Mouse (Mus musculus): Measurements from ENCODE around the gene Prmt3. TPM values are rescaled to one million over a fixed set of nuclear protein-coding genes. Genes with fewer than 3 reads are reported as not detected.

Prmt3 gene
- polyA plus RNA-seq (2015; fragmentation: Nextera tagmentation; extraction: Ambion mirVana), result 46.0 and 46.8 TPM in 2 replicates

- WGBS, result under 1% methylated on average over 91 of the region's 92 CpGs
- peak; percentile 95 for ATAC-seq (ENCODE audit: insufficient number of reproducible peaks, low FRiP score, low TSS enrichment, low read depth)
- no peaks in the 10 kb centered on the region for H3K27me3 ChIP-seq
- peak within 1 kb of the TSS; percentile 82 for H3K27ac ChIP-seq (replicated peaks)
- H3K36me3 ChIP-seq, result peaks cover 8% of the 10 kb centered on the region
- H3K4me1 ChIP-seq, result peaks cover 12% of the 10 kb centered on the region; the same call in 1 of the 2 replicates
- H3K9me3 ChIP-seq (replicated peaks), result no peaks in the 10 kb centered on the region
- peak within 1 kb of the TSS; percentile 81 for H3K4me2 ChIP-seq (replicated peaks)
- H3K4me3 ChIP-seq (replicated peaks), result peak within 1 kb of the TSS; percentile 72
- H3K9ac ChIP-seq, result peak within 1 kb of the TSS; percentile 55
These were observed at the start of gene Prmt3 for GRCm38 (mm10) chr7:49778114-49778901. Gene Prmt3, plus strand, starts transcription at chr7:49778346.

GRCm38 (mm10) chr7:49734342-49734741, 43.8 kb upstream of the Prmt3 start:
- no peak overlapping the region for H3K9ac ChIP-seq
- H3K9me3 ChIP-seq (replicated peaks), result no peaks in the 10 kb centered on the region
- H3K36me3 ChIP-seq, result no peaks in the 10 kb centered on the region
- no peak overlapping the region for H3K27ac ChIP-seq (replicated peaks)
- no peaks in the 10 kb centered on the region for H3K4me1 ChIP-seq
- no peak for ATAC-seq (ENCODE audit: insufficient number of reproducible peaks, low FRiP score, low TSS enrichment, low read depth)
- no peak overlapping the region for H3K4me3 ChIP-seq (replicated peaks)
- WGBS, result 69% methylated on average over 4 of the region's 4 CpGs
- no peaks in the 10 kb centered on the region for H3K27me3 ChIP-seq
- H3K4me2 ChIP-seq (replicated peaks), result no peak overlapping the region

- H3K27ac ChIP-seq (replicated peaks), result no peak overlapping the region
- no peak overlapping the region for H3K4me2 ChIP-seq (replicated peaks)
- H3K9me3 ChIP-seq (replicated peaks), result no peaks in the 10 kb centered on the region
- no peaks in the 10 kb centered on the region for H3K27me3 ChIP-seq
- WGBS, result 66% methylated on average over 8 of the region's 8 CpGs
- no peak for ATAC-seq (ENCODE audit: insufficient number of reproducible peaks, low FRiP score, low TSS enrichment, low read depth)
- H3K36me3 ChIP-seq, result no peaks in the 10 kb centered on the region
- H3K9ac ChIP-seq, result no peak overlapping the region
- no peaks in the 10 kb centered on the region for H3K4me1 ChIP-seq
- no peak overlapping the region for H3K4me3 ChIP-seq (replicated peaks)
These were observed 38.7 kb upstream of the Prmt3 start for GRCm38 (mm10) chr7:49739448-49739847.

- ATAC-seq (ENCODE audit: insufficient number of reproducible peaks, low FRiP score, low TSS enrichment, low read depth), result no peak
- H3K4me3 ChIP-seq (replicated peaks), result no peak overlapping the region
- 25% methylated on average over 5 of the region's 5 CpGs for WGBS
- H3K9me3 ChIP-seq (replicated peaks), result no peaks in the 10 kb centered on the region
- no peak overlapping the region for H3K4me2 ChIP-seq (replicated peaks)
- no peaks in the 10 kb centered on the region for H3K36me3 ChIP-seq
- H3K27ac ChIP-seq (replicated peaks), result no peak overlapping the region
- H3K9ac ChIP-seq, result no peak overlapping the region
- no peaks in the 10 kb centered on the region for H3K27me3 ChIP-seq
- H3K4me1 ChIP-seq, result no peaks in the 10 kb centered on the region
These were observed 36.7 kb upstream of the Prmt3 start for GRCm38 (mm10) chr7:49741474-49741873.

- Histone ChIP-seq H3K4me2 (replicated peaks) (no peak overlapping the region), H3K27ac (replicated peaks) (no peak overlapping the region)
- ATAC-seq (ENCODE audit: insufficient number of reproducible peaks, low FRiP score, low TSS enrichment, low read depth), result no peak
These were observed 36.2 kb upstream of the Prmt3 start for GRCm38 (mm10) chr7:49741923-49742322.

GRCm38 (mm10) chr7:49751148-49751547, 27.0 kb upstream of the Prmt3 start:
- 4% methylated on average over 4 of the region's 4 CpGs for WGBS
- H3K9ac ChIP-seq, result no peak overlapping the region
- ATAC-seq (ENCODE audit: insufficient number of reproducible peaks, low FRiP score, low TSS enrichment, low read depth), result no peak

More at GRCm38 (mm10) chr7:49741923-49742322, 36.2 kb upstream of the Prmt3 start:
- H3K9me3 ChIP-seq (replicated peaks), result no peaks in the 10 kb centered on the region
- WGBS, result 21% methylated on average over 10 of the region's 10 CpGs
- no peak overlapping the region for H3K4me3 ChIP-seq (replicated peaks)
- no peaks in the 10 kb centered on the region for H3K4me1 ChIP-seq
- no peaks in the 10 kb centered on the region for H3K36me3 ChIP-seq
- H3K9ac ChIP-seq, result no peak overlapping the region
- H3K27me3 ChIP-seq, result no peaks in the 10 kb centered on the region

GRCm38 (mm10) chr7:49752730-49753506, 25.2 kb upstream of the Prmt3 start:
- 31% methylated on average over 25 of the region's 25 CpGs for WGBS

More at GRCm38 (mm10) chr7:49751148-49751547, 27.0 kb upstream of the Prmt3 start:
- Histone ChIP-seq H3K27me3 (peaks cover 18% of the 10 kb centered on the region), H3K27ac (replicated peaks) (no peak overlapping the region), H3K36me3 (no peaks in the 10 kb centered on the region), H3K4me2 (replicated peaks) (no peak overlapping the region), H3K4me1 (no peaks in the 10 kb centered on the region), H3K4me3 (replicated peaks) (no peak overlapping the region), H3K9me3 (replicated peaks) (no peaks in the 10 kb centered on the region)

GRCm38 (mm10) chr7:49754767-49755166, 23.4 kb upstream of the Prmt3 start:
- Histone ChIP-seq H3K36me3 (no peaks in the 10 kb centered on the region), H3K27me3 (peaks cover 23% of the 10 kb centered on the region), H3K4me1 (peaks cover 7% of the 10 kb centered on the region; the same call in 1 of the 2 replicates), H3K27ac (replicated peaks) (no peak overlapping the region), H3K9me3 (replicated peaks) (no peaks in the 10 kb centered on the region), H3K4me2 (replicated peaks) (no peak overlapping the region), H3K9ac (no peak overlapping the region), H3K4me3 (replicated peaks) (no peak overlapping the region)
- WGBS, result 4% methylated on average over 9 of the region's 9 CpGs
- no peak for ATAC-seq (ENCODE audit: insufficient number of reproducible peaks, low FRiP score, low TSS enrichment, low read depth)

More at GRCm38 (mm10) chr7:49752730-49753506, 25.2 kb upstream of the Prmt3 start:
- Histone ChIP-seq H3K9me3 (replicated peaks) (no peaks in the 10 kb centered on the region), H3K36me3 (no peaks in the 10 kb centered on the region), H3K4me1 (no peaks in the 10 kb centered on the region), H3K4me2 (replicated peaks) (no peak overlapping the region), H3K4me3 (replicated peaks) (no peak overlapping the region), H3K9ac (no peak overlapping the region), H3K27me3 (peaks cover 18% of the 10 kb centered on the region), H3K27ac (replicated peaks) (no peak overlapping the region)
- no peak for ATAC-seq (ENCODE audit: insufficient number of reproducible peaks, low FRiP score, low TSS enrichment, low read depth)

GRCm38 (mm10) chr7:49758934-49759571, 19.1 kb upstream of the Prmt3 start, which contains the start of gene Htatip2:
Gene Htatip2, plus strand, starts transcription at chr7:49759115.
- Histone ChIP-seq H3K4me3 (replicated peaks) (peak within 1 kb of the TSS; percentile 51), H3K36me3 (no peaks in the 10 kb centered on the region), H3K4me2 (replicated peaks) (peak within 1 kb of the TSS; percentile 88), H3K9me3 (replicated peaks) (no peaks in the 10 kb centered on the region), H3K9ac (peak within 1 kb of the TSS; percentile 50), H3K4me1 (peaks cover 7% of the 10 kb centered on the region; the same call in 1 of the 2 replicates), H3K27me3 (0 out of 2 replicates have a peak, but pooled peaks cover 5% of the 10 kb centered on the region), H3K27ac (replicated peaks) (no peak within 1 kb of the TSS)
- ATAC-seq (ENCODE audit: insufficient number of reproducible peaks, low FRiP score, low TSS enrichment, low read depth), result peak; percentile 67; the same call in 1 of the 2 replicates
- WGBS, result 2% methylated on average over 36 of the region's 42 CpGs

GRCm38 (mm10) chr7:49762605-49763004, 15.5 kb upstream of the Prmt3 start:
- 78% methylated on average over 13 of the region's 13 CpGs for WGBS
- H3K9ac ChIP-seq, result no peak overlapping the region
- no peak overlapping the region for H3K27ac ChIP-seq (replicated peaks)
- no peak overlapping the region for H3K4me2 ChIP-seq (replicated peaks)
- H3K36me3 ChIP-seq, result no peaks in the 10 kb centered on the region
- no peaks in the 10 kb centered on the region for H3K9me3 ChIP-seq (replicated peaks)
- H3K4me1 ChIP-seq, result peaks cover 7% of the 10 kb centered on the region; the same call in 1 of the 2 replicates
- no peak overlapping the region for H3K4me3 ChIP-seq (replicated peaks)
- no peak for ATAC-seq (ENCODE audit: insufficient number of reproducible peaks, low FRiP score, low TSS enrichment, low read depth)
- 0 out of 2 replicates have a peak, but pooled peaks cover 5% of the 10 kb centered on the region for H3K27me3 ChIP-seq
